In genomic region chr16:57514371-57514770, GRCm38 (mm10) we compare ENCODE assay signal across 22 mouse cellular contexts.
DNase-seq lines count a peak whose midpoint lies in the region; ATAC-seq and TF ChIP-seq lines count a peak whose summit lies in the region.
"Had no signal": no experiment of that assay in that cellular context is flagged by ENCODE, and none has a peak within 500 bp of the region (broad histone marks: within the 10 kb centered on the region; RNA-seq: fewer than 3 reads in every experiment).

No protein-coding gene starts in this region.

- H3K27me3 ChIP-seq in hindbrain, embryonic 10.5 days (ENCODE audit: insufficient read depth, poor library complexity, severe bottlenecking) = no peaks in the 10 kb centered on the region
- no peaks in the 10 kb centered on the region for H3K27me3 ChIP-seq in hindbrain, embryonic 13.5 days
- H3K27me3 ChIP-seq in lung, embryonic 16.5 days (ENCODE audit: control insufficient read depth, insufficient read depth, low read depth, low read length) = no peaks in the 10 kb centered on the region
- H3K27me3 ChIP-seq in midbrain, embryonic 11.5 days (ENCODE audit: control insufficient read depth, insufficient read depth, low read length) = no peaks in the 10 kb centered on the region
- H3K27me3 ChIP-seq in midbrain, postnatal 0 days (ENCODE audit: insufficient read depth, low read length) = no peaks in the 10 kb centered on the region
- H3K27me3 ChIP-seq: CH12.LX; embryonic facial prominence, embryonic 15.5 days; heart, embryonic 13.5 days; hindbrain, embryonic 15.5 days had no signal

- no peaks in the 10 kb centered on the region for H3K36me3 ChIP-seq in hindbrain, embryonic 10.5 days
- H3K36me3 ChIP-seq in hindbrain, embryonic 13.5 days = no peaks in the 10 kb centered on the region
- no peaks in the 10 kb centered on the region for H3K36me3 ChIP-seq in lung, embryonic 16.5 days (ENCODE audit: control insufficient read depth, insufficient read depth, low read length)
- H3K36me3 ChIP-seq in midbrain, embryonic 11.5 days (ENCODE audit: control insufficient read depth, insufficient read depth, low read length) = no peaks in the 10 kb centered on the region
- no peaks in the 10 kb centered on the region for H3K36me3 ChIP-seq in midbrain, postnatal 0 days (ENCODE audit: insufficient read depth, low read length)
- H3K36me3 ChIP-seq: embryonic facial prominence, embryonic 15.5 days; forebrain, embryonic 10.5 days; heart, embryonic 13.5 days; hindbrain, embryonic 15.5 days had no signal

- no peak overlapping the region for H3K4me2 ChIP-seq in hindbrain, embryonic 13.5 days
- H3K4me2 ChIP-seq in lung, embryonic 16.5 days (ENCODE audit: low read depth, low read length) = no peak overlapping the region
- H3K4me2 ChIP-seq in midbrain, embryonic 11.5 days = no peak overlapping the region
- H3K4me2 ChIP-seq in midbrain, postnatal 0 days (ENCODE audit: low read depth, low read length, poor library complexity, severe bottlenecking) = no peak overlapping the region
- H3K4me2 ChIP-seq: embryonic facial prominence, embryonic 15.5 days; heart, embryonic 13.5 days; hindbrain, embryonic 15.5 days had no signal

- H3K4me3 ChIP-seq in hindbrain, embryonic 10.5 days = no peak overlapping the region
- no peak overlapping the region for H3K4me3 ChIP-seq in hindbrain, embryonic 13.5 days
- no peak overlapping the region for H3K4me3 ChIP-seq in lung, embryonic 16.5 days (ENCODE audit: low read length)
- no peak overlapping the region for H3K4me3 ChIP-seq in midbrain, embryonic 11.5 days (ENCODE audit: low read depth, low read length)
- no peak overlapping the region for H3K4me3 ChIP-seq in midbrain, postnatal 0 days (ENCODE audit: low read depth, low read length)
- H3K4me3 ChIP-seq: embryonic facial prominence, embryonic 15.5 days; erythroblast, embryonic 14.5 days; forebrain, embryonic 10.5 days; gastrocnemius, adult 2 months; heart, embryonic 13.5 days; hindbrain, embryonic 15.5 days had no signal

- no peaks in the 10 kb centered on the region for H3K9me3 ChIP-seq in hindbrain, embryonic 10.5 days
- H3K9me3 ChIP-seq in hindbrain, embryonic 13.5 days = no peaks in the 10 kb centered on the region
- no peaks in the 10 kb centered on the region for H3K9me3 ChIP-seq in lung, embryonic 16.5 days (ENCODE audit: control insufficient read depth, low read length)
- H3K9me3 ChIP-seq in midbrain, embryonic 11.5 days (ENCODE audit: control insufficient read depth, low read length) = no peaks in the 10 kb centered on the region
- no peaks in the 10 kb centered on the region for H3K9me3 ChIP-seq in midbrain, postnatal 0 days (ENCODE audit: low read length)
- H3K9me3 ChIP-seq: embryonic facial prominence, embryonic 15.5 days; forebrain, embryonic 10.5 days; heart, embryonic 13.5 days; hindbrain, embryonic 15.5 days had no signal

- no peak overlapping the region for H3K27ac ChIP-seq in hindbrain, embryonic 10.5 days
- no peak overlapping the region for H3K27ac ChIP-seq in hindbrain, embryonic 13.5 days
- no peak overlapping the region for H3K27ac ChIP-seq in lung, embryonic 16.5 days (ENCODE audit: low read length)
- H3K27ac ChIP-seq in midbrain, embryonic 11.5 days (ENCODE audit: low read depth, low read length) = no peak overlapping the region
- H3K27ac ChIP-seq in midbrain, postnatal 0 days (ENCODE audit: low read depth, low read length) = no peak overlapping the region
- H3K27ac ChIP-seq: embryonic facial prominence, embryonic 15.5 days; forebrain, embryonic 10.5 days; hindbrain, embryonic 15.5 days had no signal

- no peak overlapping the region for H3K9ac ChIP-seq in hindbrain, embryonic 13.5 days
- H3K9ac ChIP-seq in lung, embryonic 16.5 days (ENCODE audit: low read length) = no peak overlapping the region
- no peak overlapping the region for H3K9ac ChIP-seq in midbrain, embryonic 11.5 days (ENCODE audit: low read length)
- H3K9ac ChIP-seq in midbrain, postnatal 0 days (replicated peaks; ENCODE audit: low read length, poor library complexity, severe bottlenecking) = no peak overlapping the region
- H3K9ac ChIP-seq: embryonic facial prominence, embryonic 15.5 days; heart, embryonic 13.5 days; hindbrain, embryonic 15.5 days had no signal

- 59% methylated on average over 4 of the region's 4 CpGs for WGBS in hindbrain, embryonic 10.5 days
- WGBS in hindbrain, embryonic 13.5 days = 54% methylated on average over 4 of the region's 4 CpGs
- 76% methylated on average over 4 of the region's 4 CpGs for WGBS in lung, embryonic 16.5 days
- WGBS in midbrain, embryonic 11.5 days = 67% methylated on average over 4 of the region's 4 CpGs
- WGBS in midbrain, postnatal 0 days = 66% methylated on average over 4 of the region's 4 CpGs

- peaks cover 10% of the 10 kb centered on the region; the same call in 1 of the 2 replicates for H3K4me1 ChIP-seq in hindbrain, embryonic 10.5 days (replicated peaks)
- H3K4me1 ChIP-seq in hindbrain, embryonic 13.5 days (replicated peaks) = no peaks in the 10 kb centered on the region
- peaks cover 4% of the 10 kb centered on the region; the same call in 1 of the 2 replicates for H3K4me1 ChIP-seq in lung, embryonic 16.5 days (replicated peaks; ENCODE audit: control insufficient read depth, insufficient read depth, low read length)
- no peaks in the 10 kb centered on the region for H3K4me1 ChIP-seq in midbrain, embryonic 11.5 days (ENCODE audit: control insufficient read depth, insufficient read depth, low read length)
- no peaks in the 10 kb centered on the region for H3K4me1 ChIP-seq in midbrain, postnatal 0 days (ENCODE audit: insufficient read depth, low read length)
- H3K4me1 ChIP-seq: embryonic facial prominence, embryonic 15.5 days; hindbrain, embryonic 15.5 days had no signal

- peak; percentile 9 for DNase-seq in hindbrain, embryonic 10.5 days (ENCODE audit: low spot score)
- no peak for DNase-seq in lung, postnatal 14 days
- DNase-seq in midbrain, embryonic 11.5 days (ENCODE audit: low spot score, missing footprints) = peak; percentile 73
- DNase-seq in midbrain, postnatal 0 days (ENCODE audit: low spot score) = no peak
- DNase-seq: adrenal gland, adult 2 months; adrenal gland, postnatal 25 days; cerebellum, adult 18-20 months; cerebellum, adult 9-11 months; embryo, embryonic 11 days; gastrocnemius, adult 2 months; gastrocnemius, postnatal 25 days; heart, postnatal 4 days had no signal

- ATAC-seq in hindbrain, embryonic 13.5 days (ENCODE audit: low FRiP score) = no peak
- ATAC-seq in lung, embryonic 16.5 days (ENCODE audit: low read depth) = 0 out of 2 replicates have a peak, but pooled peaks have one; percentile 36
- ATAC-seq in midbrain, embryonic 11.5 days (ENCODE audit: low FRiP score) = no peak
- ATAC-seq in midbrain, postnatal 0 days (ENCODE audit: low FRiP score) = no peak
- ATAC-seq in monocyte, adult 5-6 weeks (replicated peaks; ENCODE audit: insufficient number of reproducible peaks, low FRiP score, low TSS enrichment, poor library complexity, severe bottlenecking) = no peak
- ATAC-seq: forebrain, embryonic 14.5 days had no signal

- TF ChIP-seq CTCF in midbrain, postnatal 0 days (IDR thresholded peaks at IDR 0.05) = no peak

Comparison
In these comparisons a context has a peak if more than half of its experiments do, and no peak if none do; other contexts are left out.
1. DNase-seq: peak in hindbrain, embryonic 10.5 days (single experiment) and midbrain, embryonic 11.5 days (single experiment); none in lung, postnatal 14 days (single experiment) and midbrain, postnatal 0 days (single experiment).